Mouse (Mus musculus) kidney, adult 2 months (tissue): ENCODE data around the gene Wdr89.

Source experiments
- CTCF ChIP-seq: fragments of 200-500 bp; conservative IDR thresholded peaks from 2 replicates; pipeline ENCODE4 v1.5.1; 2011; ENCODE audit warnings: low read depth, mild to moderate bottlenecking, control low read depth, low read length, moderate library complexity, mixed read lengths; ENCODE audit not compliant: insufficient read depth, insufficient read length
- POLR2A ChIP-seq: fragments of 200-500 bp; IDR thresholded peaks from one replicate; pipeline ENCODE4 v1.6.1; 2011; ENCODE audit warnings: low read depth, low read length, control low read depth

DNA sequence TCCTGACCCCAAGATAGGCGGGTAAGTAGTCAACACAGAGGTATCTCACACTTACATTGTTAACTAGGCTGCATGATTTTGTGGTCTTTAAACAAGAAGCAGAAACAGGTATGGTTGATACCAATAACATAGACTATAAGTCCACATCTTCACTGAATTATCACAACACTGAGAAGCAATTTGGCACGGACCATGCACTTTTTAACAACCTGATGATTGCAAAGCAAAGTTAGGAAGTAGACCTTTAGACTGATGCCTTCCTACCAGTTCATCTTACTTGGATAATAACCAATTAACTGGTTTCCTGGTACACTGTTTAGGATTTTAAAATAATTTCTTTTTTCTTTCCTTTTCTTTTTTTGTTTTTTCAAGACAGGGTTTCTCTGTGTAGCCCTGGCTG, 1.1 kb downstream of the Wdr89 start:
- TF ChIP-seq POLR2A (no peak), CTCF (no peak)
